Mouse (Mus musculus): ENCODE data around the gene Serpinb3a. TPM values are rescaled to one million over a fixed set of nuclear protein-coding genes. Genes with fewer than 3 reads are reported as not detected.

The Serpinb3a gene
- polyA plus RNA-seq (2015; fragmentation: Illumina TruSeq; extraction: RNeasy Lipid Tissue Mini Kit (QIAGEN cat#74804); ENCODE audit: insufficient read depth, low read depth, low replicate concordance), result not detected

GRCm38 (mm10) chr1:107052203-107052602 lies at the start of gene Serpinb3a:
Gene Serpinb3a (minus strand): TSS chr1:107052303.

GRCm38 (mm10) chr1:107083406-107083805 lies 31.3 kb upstream of the Serpinb3a start, which contains the start of gene Serpinb3d:
Gene Serpinb3d (minus strand): TSS chr1:107083506.

Other genes starting within 250 kb of the Serpinb3a start
- not detected for gene Serpinb5, start 191.1 kb downstream of the Serpinb3a start, polyA plus RNA-seq (2015; fragmentation: Illumina TruSeq; extraction: RNeasy Lipid Tissue Mini Kit (QIAGEN cat#74804); ENCODE audit: insufficient read depth, low read depth, low replicate concordance)
- gene Serpinb12, start 117.9 kb downstream of the Serpinb3a start, polyA plus RNA-seq (2015; fragmentation: Illumina TruSeq; extraction: RNeasy Lipid Tissue Mini Kit (QIAGEN cat#74804); ENCODE audit: insufficient read depth, low read depth, low replicate concordance), result not detected
- not detected for gene Serpinb13, start 71.3 kb downstream of the Serpinb3a start, polyA plus RNA-seq (2015; fragmentation: Illumina TruSeq; extraction: RNeasy Lipid Tissue Mini Kit (QIAGEN cat#74804); ENCODE audit: insufficient read depth, low read depth, low replicate concordance)
- not detected for gene Serpinb3d, start 31.2 kb upstream of the Serpinb3a start, polyA plus RNA-seq (2015; fragmentation: Illumina TruSeq; extraction: RNeasy Lipid Tissue Mini Kit (QIAGEN cat#74804); ENCODE audit: insufficient read depth, low read depth, low replicate concordance)
- gene Serpinb3b, start 226.1 kb upstream of the Serpinb3a start, polyA plus RNA-seq (2015; fragmentation: Illumina TruSeq; extraction: RNeasy Lipid Tissue Mini Kit (QIAGEN cat#74804); ENCODE audit: insufficient read depth, low read depth, low replicate concordance), result not detected
- gene Serpinb3c, start 226.1 kb upstream of the Serpinb3a start, polyA plus RNA-seq (2015; fragmentation: Illumina TruSeq; extraction: RNeasy Lipid Tissue Mini Kit (QIAGEN cat#74804); ENCODE audit: insufficient read depth, low read depth, low replicate concordance), result not detected